Mouse (Mus musculus): ENCODE data around the gene Cpt1c.

Gene Cpt1c

GRCm38 (mm10) chr7:44918219-44918618 is 56.4 kb downstream of the Cpt1c start:
- no peak for DNase-seq (ENCODE audit: low spot score in 2 of 2)

- DNase-seq (ENCODE audit: low spot score in 2 of 2) = no peak
These were observed 57.8 kb downstream of the Cpt1c start for GRCm38 (mm10) chr7:44916881-44917280.

- DNase-seq (ENCODE audit: low spot score in 2 of 2) = no peak
These were observed 58.5 kb downstream of the Cpt1c start for GRCm38 (mm10) chr7:44916191-44916590.

GRCm38 (mm10) chr7:44915314-44915713 is 59.3 kb downstream of the Cpt1c start:
- no peak for DNase-seq (ENCODE audit: low spot score in 2 of 2)

- DNase-seq (ENCODE audit: low spot score in 2 of 2) = no peak
These were observed 60.3 kb downstream of the Cpt1c start for GRCm38 (mm10) chr7:44914396-44914795.

Measured in urinary bladder, postnatal 36 days (tissue).